Mouse (Mus musculus): ENCODE results near the gene Spice1. TPM values are rescaled to one million over a fixed set of nuclear protein-coding genes. Genes with fewer than 3 reads are reported as not detected.

The Spice1 gene
- total RNA-seq, 2 experiments from 2014 or later, result 6.6 to 7.7 TPM

- intact Hi-C loops (cut with DNase I), result no loop called here
- no peak for DNase-seq
- H3K27ac ChIP-seq, result no peak overlapping the region
- no peak for TF ChIP-seq CTCF (IDR thresholded peaks at IDR 0.05)
- H3K4me3 ChIP-seq, result no peak overlapping the region
Measured at GRCm38 (mm10) chr16:44383549-44383948, 36.6 kb downstream of the Spice1 start.

- Histone ChIP-seq H3K4me3 (no peak overlapping the region), H3K27ac (no peak overlapping the region)
- intact Hi-C loops (cut with DNase I), result no loop called here
- no peak for DNase-seq
- TF ChIP-seq CTCF (IDR thresholded peaks at IDR 0.05), result no peak
Measured at GRCm38 (mm10) chr16:44384251-44384650, 37.3 kb downstream of the Spice1 start.

GRCm38 (mm10) chr16:44391877-44392548, 45.1 kb downstream of the Spice1 start:
- Histone ChIP-seq H3K27ac (no peak overlapping the region), H3K4me3 (no peak overlapping the region)
- intact Hi-C loops (cut with DNase I), result no loop called here
- DNase-seq, result peak; percentile 39
- TF ChIP-seq CTCF (IDR thresholded peaks at IDR 0.05), result peak; percentile 72

GRCm38 (mm10) chr16:44394577-44395243, 47.8 kb downstream of the Spice1 start, which contains the start of gene Cfap44:
TSS of gene Cfap44 (plus strand) at chr16:44394796.
- no peak for TF ChIP-seq CTCF (IDR thresholded peaks at IDR 0.05)
- intact Hi-C loops (cut with DNase I), result no loop called here
- peak; percentile 42 for DNase-seq
- 0 out of 2 replicates have a peak within 1 kb of the TSS, but pooled peaks have one; percentile 3 for H3K4me3 ChIP-seq
- H3K27ac ChIP-seq, result no peak within 1 kb of the TSS

- no peak overlapping the region for H3K4me3 ChIP-seq
- intact Hi-C loops (cut with DNase I), result no loop called here
- no peak overlapping the region for H3K27ac ChIP-seq
- no peak for DNase-seq
- TF ChIP-seq CTCF (IDR thresholded peaks at IDR 0.05), result no peak
Measured at GRCm38 (mm10) chr16:44404933-44405332, 58.0 kb downstream of the Spice1 start.

- DNase-seq, result no peak
- no peak for TF ChIP-seq CTCF (IDR thresholded peaks at IDR 0.05)
- Histone ChIP-seq H3K4me3 (no peak overlapping the region), H3K27ac (no peak overlapping the region)
- intact Hi-C loops (cut with DNase I), result no loop called here
Measured at GRCm38 (mm10) chr16:44407211-44407610, 60.3 kb downstream of the Spice1 start.

- Histone ChIP-seq H3K4me3 (no peak overlapping the region), H3K27ac (no peak overlapping the region)
- intact Hi-C loops (cut with DNase I), result no loop called here
- TF ChIP-seq CTCF (IDR thresholded peaks at IDR 0.05), result no peak
- DNase-seq, result no peak
Measured at GRCm38 (mm10) chr16:44408290-44408689, 61.4 kb downstream of the Spice1 start.

- Histone ChIP-seq H3K27ac (no peak overlapping the region), H3K4me3 (no peak overlapping the region)
- intact Hi-C loops (cut with DNase I), result no loop called here
- no peak for DNase-seq
- TF ChIP-seq CTCF (IDR thresholded peaks at IDR 0.05), result no peak
Measured at GRCm38 (mm10) chr16:44410176-44410575, 63.3 kb downstream of the Spice1 start.

- Histone ChIP-seq H3K27ac (no peak overlapping the region), H3K4me3 (no peak overlapping the region)
- intact Hi-C loops (cut with DNase I), result no loop called here
- DNase-seq, result no peak
- TF ChIP-seq CTCF (IDR thresholded peaks at IDR 0.05), result no peak
Measured at GRCm38 (mm10) chr16:44417596-44417995, 70.7 kb downstream of the Spice1 start.

GRCm38 (mm10) chr16:44421735-44422134, 74.8 kb downstream of the Spice1 start:
- H3K27ac ChIP-seq, result no peak overlapping the region
- no peak for TF ChIP-seq CTCF (IDR thresholded peaks at IDR 0.05)
- no peak overlapping the region for H3K4me3 ChIP-seq
- DNase-seq, result no peak
- intact Hi-C loops (cut with DNase I), result no loop called here

- H3K4me3 ChIP-seq, result no peak overlapping the region
- intact Hi-C loops (cut with DNase I), result no loop called here
- no peak for DNase-seq
- H3K27ac ChIP-seq, result no peak overlapping the region
- TF ChIP-seq CTCF (IDR thresholded peaks at IDR 0.05), result no peak
Measured at GRCm38 (mm10) chr16:44423499-44423898, 76.6 kb downstream of the Spice1 start.

- intact Hi-C loops (cut with DNase I), result no loop called here
- DNase-seq, result peak; percentile 53
- no peak for TF ChIP-seq CTCF (IDR thresholded peaks at IDR 0.05)
- Histone ChIP-seq H3K4me3 (no peak overlapping the region), H3K27ac (peak overlapping the region; percentile 67; the same call in 1 of the 2 replicates)
Measured at GRCm38 (mm10) chr16:44428456-44428855, 81.5 kb downstream of the Spice1 start.

- no peak for DNase-seq
- intact Hi-C loops (cut with DNase I), result loop anchor here (10.0 kb wide), 1 partner anchor 185 kb away; no protein-coding TSS in a partner anchor
- TF ChIP-seq CTCF (IDR thresholded peaks at IDR 0.05), result no peak
- Histone ChIP-seq H3K4me3 (no peak overlapping the region), H3K27ac (no peak overlapping the region)
Measured at GRCm38 (mm10) chr16:44430021-44430420, 83.1 kb downstream of the Spice1 start.
